Mouse (Mus musculus): ENCODE data around the gene Gm9758. TPM values are rescaled to one million over a fixed set of nuclear protein-coding genes. Genes with fewer than 3 reads are reported as not detected.
"Not testable (repeated sequence)": the region's sequence is repeated elsewhere in the genome, so short reads cannot be mapped to it uniquely, and the experiment has no call there.

The Gm9758 gene
- total RNA-seq (2012; rRNA removed) = not detected in 2 replicates

DNA sequence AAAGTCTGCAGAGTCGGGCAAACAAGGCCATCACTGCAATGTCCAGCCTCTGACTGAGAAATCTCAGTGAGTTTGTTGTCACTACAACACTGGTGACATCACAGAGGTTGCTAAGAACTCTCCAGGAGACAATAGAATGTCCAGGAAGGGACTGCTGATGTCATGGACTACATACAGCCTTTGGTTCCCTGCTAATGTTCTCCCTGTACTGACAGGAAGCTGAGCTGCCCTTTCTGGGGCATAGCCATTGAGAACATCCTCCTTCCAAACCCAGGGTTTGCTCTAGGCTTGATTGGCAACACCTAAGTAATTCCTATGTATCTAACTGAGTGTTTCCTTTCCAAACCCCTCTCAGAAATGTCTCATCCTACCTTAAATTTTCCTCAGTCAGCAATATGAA is at the start of gene Gm9758:
TSS of gene Gm9758 (minus strand) at position 101 of the 400 bp plus-strand sequence.
- H3K4me1 ChIP-seq (ENCODE audit: control insufficient read depth in 2 of 2, insufficient read depth in 2 of 2, low read length in 2 of 2, poor library complexity in 1 of 2); in situ Hi-C loops (cut with MboI; ENCODE audit: low sequenced_read_pairs in 2 of 2, unreplicated experiment in 2 of 2); DNase-seq (ENCODE audit: low read depth, low spot score); H3K27ac ChIP-seq (ENCODE audit: insufficient read depth, low read depth, low read length, poor library complexity, severe bottlenecking); H3K9ac ChIP-seq (ENCODE audit: insufficient read depth, low read depth, low read length, poor library complexity, severe bottlenecking); H3K9me3 ChIP-seq (ENCODE audit: control insufficient read depth, insufficient read depth, low read depth, low read length); H3K4me3 ChIP-seq (ENCODE audit: insufficient read depth in 1 of 2, low read depth in 1 of 2, low read length in 2 of 2, poor library complexity in 1 of 2, severe bottlenecking in 1 of 2); H3K36me3 ChIP-seq (ENCODE audit: control insufficient read depth, insufficient read depth, low read length, poor library complexity, severe bottlenecking): not testable (repeated sequence)

DNA sequence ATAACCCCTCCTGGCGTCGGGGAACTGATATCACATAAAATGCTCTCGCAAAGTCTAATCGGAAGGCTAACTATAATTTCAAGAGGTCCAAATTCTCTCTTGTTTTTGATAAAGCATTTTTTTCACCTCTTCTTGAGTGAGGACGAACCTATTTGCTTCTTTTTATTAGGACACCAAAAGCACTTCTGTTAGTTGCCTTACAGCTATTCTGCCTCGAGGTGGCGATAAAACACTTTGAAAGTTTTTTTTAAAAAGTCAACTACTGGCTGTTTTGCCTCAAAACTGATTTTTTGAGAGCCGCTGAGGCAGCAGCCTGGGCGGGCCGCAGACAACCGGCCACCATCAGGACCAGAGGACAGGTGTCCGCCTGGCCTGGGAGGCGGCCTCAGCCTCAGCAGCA is 49.1 kb upstream of the Gm9758 start:
- DNase-seq (ENCODE audit: low read depth, low spot score) = peak; percentile 42
- peak; percentile 78 for TF ChIP-seq ZNF384 (IDR thresholded peaks at IDR 0.05; ENCODE audit: low read depth, low read length)
- H3K27ac ChIP-seq (ENCODE audit: insufficient read depth, low read depth, low read length, poor library complexity, severe bottlenecking); in situ Hi-C loops (cut with MboI; ENCODE audit: low sequenced_read_pairs in 2 of 2, unreplicated experiment in 2 of 2); H3K9me3 ChIP-seq (ENCODE audit: control insufficient read depth, insufficient read depth, low read depth, low read length); H3K9ac ChIP-seq (ENCODE audit: insufficient read depth, low read depth, low read length, poor library complexity, severe bottlenecking); H3K36me3 ChIP-seq (ENCODE audit: control insufficient read depth, insufficient read depth, low read length, poor library complexity, severe bottlenecking); H3K4me3 ChIP-seq (ENCODE audit: insufficient read depth in 1 of 2, low read depth in 1 of 2, low read length in 2 of 2, poor library complexity in 1 of 2, severe bottlenecking in 1 of 2); H3K4me1 ChIP-seq (ENCODE audit: control insufficient read depth in 2 of 2, insufficient read depth in 2 of 2, low read length in 2 of 2, poor library complexity in 1 of 2): not testable (repeated sequence)

DNA sequence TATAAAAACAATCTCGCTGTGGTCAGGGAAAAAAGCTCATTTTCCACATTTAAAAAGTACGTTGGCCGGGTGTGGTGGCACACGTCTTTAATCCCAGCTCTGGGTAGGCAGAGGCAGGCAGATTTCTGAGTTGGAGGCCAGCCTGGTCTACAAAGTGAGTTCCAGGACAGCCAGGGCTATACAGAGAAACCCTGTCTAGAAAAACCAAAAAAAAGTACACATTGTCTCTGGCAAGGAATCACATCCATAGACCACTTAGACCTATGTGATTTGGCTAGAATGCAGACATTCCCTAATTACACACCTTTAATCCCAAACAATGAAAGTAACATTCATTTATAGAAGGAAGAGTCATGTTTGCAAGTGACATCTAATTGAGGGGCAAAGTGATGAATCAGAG is 46.8 kb upstream of the Gm9758 start:
- H3K27ac ChIP-seq (ENCODE audit: insufficient read depth, low read depth, low read length, poor library complexity, severe bottlenecking); H3K9me3 ChIP-seq (ENCODE audit: control insufficient read depth, insufficient read depth, low read depth, low read length); H3K9ac ChIP-seq (ENCODE audit: insufficient read depth, low read depth, low read length, poor library complexity, severe bottlenecking); H3K36me3 ChIP-seq (ENCODE audit: control insufficient read depth, insufficient read depth, low read length, poor library complexity, severe bottlenecking); H3K4me3 ChIP-seq (ENCODE audit: insufficient read depth in 1 of 2, low read depth in 1 of 2, low read length in 2 of 2, poor library complexity in 1 of 2, severe bottlenecking in 1 of 2); H3K4me1 ChIP-seq (ENCODE audit: control insufficient read depth in 2 of 2, insufficient read depth in 2 of 2, low read length in 2 of 2, poor library complexity in 1 of 2); DNase-seq (ENCODE audit: low read depth, low spot score); in situ Hi-C loops (cut with MboI; ENCODE audit: low sequenced_read_pairs in 2 of 2, unreplicated experiment in 2 of 2): not testable (repeated sequence)

GRCm38 (mm10) chr5:14955928-14956706 is 41.4 kb upstream of the Gm9758 start:
- H3K4me1 ChIP-seq (ENCODE audit: control insufficient read depth in 2 of 2, insufficient read depth in 2 of 2, low read length in 2 of 2, poor library complexity in 1 of 2); H3K4me3 ChIP-seq (ENCODE audit: insufficient read depth in 1 of 2, low read depth in 1 of 2, low read length in 2 of 2, poor library complexity in 1 of 2, severe bottlenecking in 1 of 2); H3K9me3 ChIP-seq (ENCODE audit: control insufficient read depth, insufficient read depth, low read depth, low read length); H3K9ac ChIP-seq (ENCODE audit: insufficient read depth, low read depth, low read length, poor library complexity, severe bottlenecking); H3K36me3 ChIP-seq (ENCODE audit: control insufficient read depth, insufficient read depth, low read length, poor library complexity, severe bottlenecking); H3K27ac ChIP-seq (ENCODE audit: insufficient read depth, low read depth, low read length, poor library complexity, severe bottlenecking); in situ Hi-C loops (cut with MboI; ENCODE audit: low sequenced_read_pairs in 2 of 2, unreplicated experiment in 2 of 2); DNase-seq (ENCODE audit: low read depth, low spot score): not testable (repeated sequence)

- H3K27ac ChIP-seq (ENCODE audit: insufficient read depth, low read depth, low read length, poor library complexity, severe bottlenecking); DNase-seq (ENCODE audit: low read depth, low spot score); in situ Hi-C loops (cut with MboI; ENCODE audit: low sequenced_read_pairs in 2 of 2, unreplicated experiment in 2 of 2); H3K9ac ChIP-seq (ENCODE audit: insufficient read depth, low read depth, low read length, poor library complexity, severe bottlenecking); H3K36me3 ChIP-seq (ENCODE audit: control insufficient read depth, insufficient read depth, low read length, poor library complexity, severe bottlenecking); H3K4me1 ChIP-seq (ENCODE audit: control insufficient read depth in 2 of 2, insufficient read depth in 2 of 2, low read length in 2 of 2, poor library complexity in 1 of 2); H3K4me3 ChIP-seq (ENCODE audit: insufficient read depth in 1 of 2, low read depth in 1 of 2, low read length in 2 of 2, poor library complexity in 1 of 2, severe bottlenecking in 1 of 2); H3K9me3 ChIP-seq (ENCODE audit: control insufficient read depth, insufficient read depth, low read depth, low read length): not testable (repeated sequence)
These were observed 38.9 kb upstream of the Gm9758 start for GRCm38 (mm10) chr5:14953587-14953986.

DNA sequence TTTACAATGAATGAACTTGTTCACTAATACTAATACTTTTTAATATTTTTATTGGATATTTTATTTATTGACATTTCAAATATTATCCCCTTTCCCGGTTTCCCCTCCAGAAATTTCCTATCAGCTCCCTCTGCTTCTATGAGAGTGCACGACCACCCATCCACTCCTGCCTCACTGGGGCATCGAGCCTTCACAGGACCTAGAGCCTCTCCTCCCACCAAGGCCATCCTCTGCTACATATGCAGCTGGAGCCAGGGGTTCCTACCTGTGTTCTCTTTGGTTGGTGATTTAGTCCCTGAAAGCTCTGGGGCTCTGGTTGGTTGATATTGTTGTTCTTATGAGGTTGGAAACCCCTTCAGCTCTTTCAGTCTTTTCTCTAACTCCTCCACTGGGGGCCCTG is 38.0 kb upstream of the Gm9758 start:
- H3K9me3 ChIP-seq (ENCODE audit: control insufficient read depth, insufficient read depth, low read depth, low read length); H3K4me1 ChIP-seq (ENCODE audit: control insufficient read depth in 2 of 2, insufficient read depth in 2 of 2, low read length in 2 of 2, poor library complexity in 1 of 2); H3K9ac ChIP-seq (ENCODE audit: insufficient read depth, low read depth, low read length, poor library complexity, severe bottlenecking); in situ Hi-C loops (cut with MboI; ENCODE audit: low sequenced_read_pairs in 2 of 2, unreplicated experiment in 2 of 2); H3K36me3 ChIP-seq (ENCODE audit: control insufficient read depth, insufficient read depth, low read length, poor library complexity, severe bottlenecking); H3K4me3 ChIP-seq (ENCODE audit: insufficient read depth in 1 of 2, low read depth in 1 of 2, low read length in 2 of 2, poor library complexity in 1 of 2, severe bottlenecking in 1 of 2); H3K27ac ChIP-seq (ENCODE audit: insufficient read depth, low read depth, low read length, poor library complexity, severe bottlenecking); DNase-seq (ENCODE audit: low read depth, low spot score): not testable (repeated sequence)

DNA sequence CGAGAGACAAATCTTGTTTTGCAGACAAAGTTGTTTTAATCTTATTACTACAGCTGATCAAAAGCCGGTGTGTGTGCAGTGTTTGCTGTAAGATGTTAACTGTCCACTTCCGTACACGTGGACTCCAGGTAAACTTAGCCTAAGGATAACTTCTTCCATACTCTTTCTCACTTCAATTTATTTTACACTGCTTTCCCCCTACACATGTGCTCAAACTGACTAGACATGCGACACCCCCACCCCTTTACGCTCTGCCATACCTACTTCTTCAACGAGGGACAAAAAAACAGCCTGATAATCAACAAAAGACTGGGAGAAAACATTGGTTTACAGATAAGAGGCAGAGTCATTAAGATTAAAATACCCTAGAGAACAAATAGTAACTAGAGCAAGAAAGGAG is 37.1 kb upstream of the Gm9758 start:
- H3K4me3 ChIP-seq (ENCODE audit: insufficient read depth in 1 of 2, low read depth in 1 of 2, low read length in 2 of 2, poor library complexity in 1 of 2, severe bottlenecking in 1 of 2); DNase-seq (ENCODE audit: low read depth, low spot score); H3K36me3 ChIP-seq (ENCODE audit: control insufficient read depth, insufficient read depth, low read length, poor library complexity, severe bottlenecking); H3K27ac ChIP-seq (ENCODE audit: insufficient read depth, low read depth, low read length, poor library complexity, severe bottlenecking); in situ Hi-C loops (cut with MboI; ENCODE audit: low sequenced_read_pairs in 2 of 2, unreplicated experiment in 2 of 2); H3K9ac ChIP-seq (ENCODE audit: insufficient read depth, low read depth, low read length, poor library complexity, severe bottlenecking); H3K4me1 ChIP-seq (ENCODE audit: control insufficient read depth in 2 of 2, insufficient read depth in 2 of 2, low read length in 2 of 2, poor library complexity in 1 of 2); H3K9me3 ChIP-seq (ENCODE audit: control insufficient read depth, insufficient read depth, low read depth, low read length): not testable (repeated sequence)

- H3K9ac ChIP-seq (ENCODE audit: insufficient read depth, low read depth, low read length, poor library complexity, severe bottlenecking); H3K4me3 ChIP-seq (ENCODE audit: insufficient read depth in 1 of 2, low read depth in 1 of 2, low read length in 2 of 2, poor library complexity in 1 of 2, severe bottlenecking in 1 of 2); H3K9me3 ChIP-seq (ENCODE audit: control insufficient read depth, insufficient read depth, low read depth, low read length); H3K4me1 ChIP-seq (ENCODE audit: control insufficient read depth in 2 of 2, insufficient read depth in 2 of 2, low read length in 2 of 2, poor library complexity in 1 of 2); H3K36me3 ChIP-seq (ENCODE audit: control insufficient read depth, insufficient read depth, low read length, poor library complexity, severe bottlenecking); DNase-seq (ENCODE audit: low read depth, low spot score); H3K27ac ChIP-seq (ENCODE audit: insufficient read depth, low read depth, low read length, poor library complexity, severe bottlenecking); in situ Hi-C loops (cut with MboI; ENCODE audit: low sequenced_read_pairs in 2 of 2, unreplicated experiment in 2 of 2): not testable (repeated sequence)
These were observed 32.9 kb upstream of the Gm9758 start for GRCm38 (mm10) chr5:14947482-14948198.
